Mouse (Mus musculus) forebrain, embryonic 11.5 days (tissue): Measurements from ENCODE around the gene Tmprss11e. TPM values are rescaled to one million over a fixed set of nuclear protein-coding genes. Genes with fewer than 3 reads are reported as not detected.

Source experiments
- ATAC-seq: fragments of 200-750 bp; cut with Nextera tagmentation; replicated peaks from 2 replicates; pipeline ENCODE4 v1.8.0; 2017; ENCODE audit warnings: moderate TSS enrichment; ENCODE audit not compliant: low FRiP score
- DNase-seq: peaks from one replicate; pipeline ENCODE4 v3.0.0-alpha.2; 2017; ENCODE audit warnings: low spot score
- H3K27ac ChIP-seq: fragments of 300-500 bp; sonication (generic); 2 replicates; pipeline ENCODE4 v1.5.1; 2014; ENCODE audit warnings: low read depth, low read length
- H3K27me3 ChIP-seq: fragments of 300-500 bp; sonication (generic); 2 replicates; pipeline ENCODE4 v1.6.1; 2014; ENCODE audit warnings: mild to moderate bottlenecking, low read length, mixed read lengths; ENCODE audit not compliant: control insufficient read depth, insufficient read depth
- H3K36me3 ChIP-seq: fragments of 300-500 bp; sonication (generic); 2 replicates; pipeline ENCODE4 v1.6.1; 2014; ENCODE audit warnings: mild to moderate bottlenecking, low read length, moderate library complexity, mixed read lengths; ENCODE audit not compliant: control insufficient read depth, insufficient read depth
- H3K4me1 ChIP-seq: fragments of 300-500 bp; sonication (generic); replicated peaks from 2 replicates; pipeline ENCODE4 v1.6.1; 2014; ENCODE audit warnings: low read length, mixed read lengths; ENCODE audit not compliant: control insufficient read depth, insufficient read depth
- H3K4me2 ChIP-seq: fragments of 300-500 bp; sonication (generic); 2 replicates; pipeline ENCODE4 v1.6.1; 2014; ENCODE audit warnings: low read depth, mild to moderate bottlenecking, low read length, moderate library complexity, mixed read lengths; ENCODE audit not compliant: severe bottlenecking
- H3K4me3 ChIP-seq: fragments of 300-500 bp; sonication (generic); 2 replicates; pipeline ENCODE4 v1.5.1; 2014; ENCODE audit warnings: low read depth, low read length
- H3K9ac ChIP-seq: fragments of 300-500 bp; sonication (generic); 2 replicates; pipeline ENCODE4 v1.6.1; 2014; ENCODE audit warnings: low read length
- H3K9me3 ChIP-seq: fragments of 300-500 bp; sonication (generic); 2 replicates; pipeline ENCODE4 v1.6.1; 2016; ENCODE audit warnings: low read length, mixed read lengths; ENCODE audit not compliant: control insufficient read depth
- WGBS: fragments of 180-500 bp; shearing (Covaris S2); extraction: QIAGEN DNeasy Blood & Tissue Kit; methylation state at CpG from one replicate; pipeline ENCODE4 v1.1.7; 2014; 5-methylcytosine and 5-hydroxymethylcytosine counted together
- polyA plus RNA-seq: library from polyadenylated mRNA; unstranded; fragments of >200 nt; fragmentation: Nextera tagmentation; extraction: Ambion mirVana; gene quantifications from 2 replicates; pipeline ENCODE4 v1.2.1, GENCODE M21; 2014

Tmprss11e gene
- polyA plus RNA-seq, 1 experiment from 2014 or later, result not detected

DNA sequence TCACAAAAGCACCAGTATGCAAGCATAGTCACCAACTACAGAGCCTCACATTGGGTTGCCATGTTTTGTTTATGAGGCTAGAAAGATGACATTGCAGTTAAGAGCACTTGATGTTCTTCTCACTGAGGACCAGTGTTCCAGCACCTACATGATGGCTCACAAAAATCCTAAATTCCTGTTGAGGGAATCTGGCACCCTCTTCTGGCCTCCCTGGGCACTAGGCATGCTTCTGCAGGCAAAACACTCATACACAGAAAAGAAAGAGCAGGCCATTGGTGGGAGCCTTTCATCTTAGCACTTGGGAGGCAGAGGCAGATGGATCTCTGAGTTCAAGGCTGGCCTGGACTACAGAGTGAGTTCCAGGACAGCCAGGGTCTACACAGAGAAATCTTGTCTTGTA lies 25.4 kb upstream of the Tmprss11e start:
- Histone ChIP-seq H3K4me2 (no peak overlapping the region), H3K9ac (no peak overlapping the region), H3K36me3 (no peaks in the 10 kb centered on the region), H3K27ac (no peak overlapping the region), H3K4me3 (no peak overlapping the region), H3K9me3 (no peaks in the 10 kb centered on the region), H3K4me1 (no peaks in the 10 kb centered on the region), H3K27me3 (no peaks in the 10 kb centered on the region)
- no peak for DNase-seq
- no peak for ATAC-seq

DNA sequence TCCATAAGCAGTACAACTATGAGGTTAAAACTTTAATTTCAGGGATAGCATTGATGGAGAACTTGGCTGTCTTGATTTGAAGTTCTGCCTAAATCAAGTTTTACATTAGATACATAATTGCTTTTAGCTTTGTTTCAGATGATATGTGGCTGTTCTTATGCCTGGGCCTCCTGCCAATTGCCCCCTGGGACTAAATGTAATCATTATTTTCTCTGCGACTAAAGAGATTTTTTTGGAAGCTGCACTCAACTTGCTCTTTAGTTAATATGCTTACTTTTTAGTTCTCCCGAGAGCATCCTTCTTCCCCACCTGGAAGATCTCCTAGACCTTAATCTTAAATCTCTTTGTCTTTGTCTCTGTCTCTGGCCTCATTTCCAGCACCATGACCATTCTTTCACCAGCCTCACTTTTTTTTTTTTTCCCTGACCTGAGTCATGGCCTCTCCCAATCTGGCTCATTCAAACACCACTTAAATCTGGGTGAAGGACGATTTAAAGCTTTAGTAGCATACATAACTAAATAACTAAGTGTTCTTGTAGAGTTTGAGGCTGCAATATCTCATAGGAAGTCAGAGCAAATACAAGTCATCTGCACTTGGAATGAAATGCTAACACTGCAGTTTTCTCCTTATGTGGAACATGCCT lies 23.5 kb upstream of the Tmprss11e start:
- ATAC-seq, result no peak
- 57% methylated on average over 3 of the region's 3 CpGs for WGBS

GRCm38 (mm10) chr5:86742796-86743195 lies 2.8 kb downstream of the Tmprss11e start:
- Histone ChIP-seq H3K27ac (no peak overlapping the region), H3K4me1 (no peaks in the 10 kb centered on the region), H3K4me3 (no peak overlapping the region), H3K4me2 (no peak overlapping the region), H3K27me3 (no peaks in the 10 kb centered on the region), H3K36me3 (no peaks in the 10 kb centered on the region), H3K9me3 (no peaks in the 10 kb centered on the region), H3K9ac (no peak overlapping the region)
- DNase-seq, result no peak
- no peak for ATAC-seq
- WGBS, result 84% methylated on average over 3 of the region's 3 CpGs

More for the DNA sequence above, 23.5 kb upstream of the Tmprss11e start:
- no peak overlapping the region for H3K4me3 ChIP-seq
- H3K9me3 ChIP-seq, result no peaks in the 10 kb centered on the region
- H3K27me3 ChIP-seq, result no peaks in the 10 kb centered on the region
- H3K4me1 ChIP-seq, result no peaks in the 10 kb centered on the region
- DNase-seq, result no peak
- no peak overlapping the region for H3K9ac ChIP-seq
- H3K36me3 ChIP-seq, result no peaks in the 10 kb centered on the region
- no peak overlapping the region for H3K4me2 ChIP-seq
- H3K27ac ChIP-seq, result no peak overlapping the region

DNA sequence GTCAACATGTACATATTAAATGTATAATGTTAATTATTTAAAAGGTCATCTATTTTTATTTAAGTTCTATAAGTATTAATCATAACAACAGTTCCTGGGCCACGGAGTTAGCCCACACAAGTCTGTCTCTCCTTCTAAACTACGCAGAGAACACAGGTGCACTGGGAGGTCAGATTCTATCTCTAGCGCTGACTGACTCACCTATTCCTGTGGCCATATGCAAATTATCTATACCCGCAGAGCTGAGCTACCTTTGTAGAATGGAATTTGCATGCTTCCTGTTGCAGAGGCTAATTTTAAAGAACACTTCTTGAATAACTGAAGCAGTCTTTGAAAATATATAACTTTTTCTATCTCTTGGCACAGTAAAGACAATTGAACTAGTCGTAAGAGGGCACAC lies 4.5 kb downstream of the Tmprss11e start:
- no peaks in the 10 kb centered on the region for H3K36me3 ChIP-seq
- WGBS, result 87% methylated on average over 5 of the region's 5 CpGs
- ATAC-seq, result no peak

GRCm38 (mm10) chr5:86735808-86736207 lies 9.8 kb downstream of the Tmprss11e start:
- 73% methylated on average over 2 of the region's 2 CpGs for WGBS
- DNase-seq, result no peak
- Histone ChIP-seq H3K27ac (no peak overlapping the region), H3K27me3 (no peaks in the 10 kb centered on the region), H3K4me1 (no peaks in the 10 kb centered on the region), H3K9me3 (no peaks in the 10 kb centered on the region), H3K4me3 (no peak overlapping the region), H3K4me2 (no peak overlapping the region), H3K36me3 (no peaks in the 10 kb centered on the region), H3K9ac (no peak overlapping the region)
- no peak for ATAC-seq

More for the DNA sequence above, 4.5 kb downstream of the Tmprss11e start:
- no peaks in the 10 kb centered on the region for H3K4me1 ChIP-seq
- H3K27ac ChIP-seq, result no peak overlapping the region
- no peaks in the 10 kb centered on the region for H3K9me3 ChIP-seq
- DNase-seq, result no peak
- H3K27me3 ChIP-seq, result no peaks in the 10 kb centered on the region
- no peak overlapping the region for H3K4me3 ChIP-seq
- no peak overlapping the region for H3K9ac ChIP-seq
- no peak overlapping the region for H3K4me2 ChIP-seq

GRCm38 (mm10) chr5:86730587-86730986 lies 15.0 kb downstream of the Tmprss11e start:
- H3K36me3 ChIP-seq, result no peaks in the 10 kb centered on the region
- H3K9ac ChIP-seq, result no peak overlapping the region
- no peaks in the 10 kb centered on the region for H3K27me3 ChIP-seq
- H3K27ac ChIP-seq, result no peak overlapping the region
- WGBS, result 74% methylated on average over 4 of the region's 4 CpGs
- ATAC-seq (no peak), DNase-seq (no peak)
- no peak overlapping the region for H3K4me2 ChIP-seq
- H3K4me3 ChIP-seq, result no peak overlapping the region
- H3K4me1 ChIP-seq, result no peaks in the 10 kb centered on the region
- no peaks in the 10 kb centered on the region for H3K9me3 ChIP-seq

DNA sequence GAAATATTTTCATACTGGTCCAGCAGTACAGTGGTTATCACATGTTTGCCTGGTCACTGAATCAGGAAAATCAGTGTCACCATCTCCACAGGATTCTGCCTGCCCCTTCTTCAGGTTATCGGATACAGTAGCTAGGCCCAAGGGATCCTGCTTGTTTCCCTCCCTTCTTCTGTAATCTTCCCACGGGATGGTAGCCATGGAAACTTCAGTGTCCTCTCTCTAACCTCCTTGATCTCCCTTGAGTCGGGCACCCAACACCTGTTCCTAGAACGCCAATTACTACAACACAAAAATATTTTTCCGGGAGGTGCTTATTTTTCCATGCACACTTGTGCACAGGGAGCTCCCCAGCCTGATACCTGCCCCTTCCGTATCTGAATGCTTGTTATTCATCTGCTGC lies 17.0 kb downstream of the Tmprss11e start:
- Histone ChIP-seq H3K4me2 (no peak overlapping the region), H3K4me3 (no peak overlapping the region), H3K9ac (no peak overlapping the region), H3K27me3 (no peaks in the 10 kb centered on the region), H3K4me1 (no peaks in the 10 kb centered on the region), H3K36me3 (no peaks in the 10 kb centered on the region), H3K9me3 (no peaks in the 10 kb centered on the region), H3K27ac (no peak overlapping the region)
- DNase-seq (no peak), ATAC-seq (no peak)
- 81% methylated on average over 6 of the region's 6 CpGs for WGBS

- 90% methylated on average over 9 of the region's 9 CpGs for WGBS
- DNase-seq (no peak), ATAC-seq (no peak)
- no peak overlapping the region for H3K9ac ChIP-seq
- H3K4me3 ChIP-seq, result no peak overlapping the region
- H3K36me3 ChIP-seq, result no peaks in the 10 kb centered on the region
- H3K4me1 ChIP-seq, result no peaks in the 10 kb centered on the region
- no peaks in the 10 kb centered on the region for H3K9me3 ChIP-seq
- H3K4me2 ChIP-seq, result no peak overlapping the region
- no peaks in the 10 kb centered on the region for H3K27me3 ChIP-seq
- H3K27ac ChIP-seq, result no peak overlapping the region
Observed at GRCm38 (mm10) chr5:86727033-86727432, 18.6 kb downstream of the Tmprss11e start.

DNA sequence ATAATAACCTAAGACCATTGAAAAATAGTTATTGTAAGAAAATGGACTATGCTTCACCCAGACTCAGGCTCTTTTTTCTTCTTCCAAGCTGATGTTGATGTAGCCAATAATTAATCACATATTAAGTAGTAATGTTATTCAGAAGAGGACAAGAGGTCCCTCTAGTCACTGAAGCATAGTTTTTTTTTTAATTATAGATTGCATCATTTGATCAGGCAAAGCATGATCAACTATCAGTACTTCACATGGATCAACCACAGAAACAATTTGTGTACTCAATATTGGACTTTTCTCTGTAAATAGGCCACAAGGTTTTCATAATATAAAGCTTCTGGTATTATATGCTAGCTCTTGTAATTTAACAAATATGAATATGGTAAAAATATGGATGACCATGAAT lies 20.6 kb downstream of the Tmprss11e start:
- H3K27me3 ChIP-seq, result no peaks in the 10 kb centered on the region
- no peak overlapping the region for H3K4me2 ChIP-seq
- no peak overlapping the region for H3K4me3 ChIP-seq
- ATAC-seq, result no peak
- H3K4me1 ChIP-seq, result no peaks in the 10 kb centered on the region
- H3K27ac ChIP-seq, result no peak overlapping the region
- no peak for DNase-seq
- H3K36me3 ChIP-seq, result no peaks in the 10 kb centered on the region
- H3K9ac ChIP-seq, result no peak overlapping the region
- H3K9me3 ChIP-seq, result no peaks in the 10 kb centered on the region
